Mouse (Mus musculus): ENCODE data around the gene Ghr.

Gene Ghr

DNA sequence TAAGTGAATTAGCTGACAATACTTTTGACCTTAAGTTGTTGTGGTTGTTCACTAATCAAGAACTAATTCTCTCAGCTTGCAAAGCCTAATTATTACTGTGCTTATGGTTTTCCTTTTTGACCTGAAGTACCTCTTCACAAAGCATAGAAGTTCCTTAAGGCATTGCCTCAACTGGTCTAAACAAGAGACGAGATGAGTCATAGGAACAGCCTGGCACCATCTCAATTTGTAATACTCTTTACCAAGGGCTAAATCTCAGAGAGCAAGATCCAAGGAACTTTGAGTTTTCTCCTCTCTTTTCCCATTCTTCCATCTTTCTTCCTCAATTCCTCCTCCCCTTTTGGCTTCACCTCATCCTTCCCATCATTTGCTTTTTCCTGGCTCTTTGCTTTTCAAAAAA is 69.3 kb downstream of the Ghr start:
- DNase-seq, result no peak

GRCm38 (mm10) chr15:3512380-3512779 is 70.9 kb downstream of the Ghr start:
- no peak for DNase-seq

DNA sequence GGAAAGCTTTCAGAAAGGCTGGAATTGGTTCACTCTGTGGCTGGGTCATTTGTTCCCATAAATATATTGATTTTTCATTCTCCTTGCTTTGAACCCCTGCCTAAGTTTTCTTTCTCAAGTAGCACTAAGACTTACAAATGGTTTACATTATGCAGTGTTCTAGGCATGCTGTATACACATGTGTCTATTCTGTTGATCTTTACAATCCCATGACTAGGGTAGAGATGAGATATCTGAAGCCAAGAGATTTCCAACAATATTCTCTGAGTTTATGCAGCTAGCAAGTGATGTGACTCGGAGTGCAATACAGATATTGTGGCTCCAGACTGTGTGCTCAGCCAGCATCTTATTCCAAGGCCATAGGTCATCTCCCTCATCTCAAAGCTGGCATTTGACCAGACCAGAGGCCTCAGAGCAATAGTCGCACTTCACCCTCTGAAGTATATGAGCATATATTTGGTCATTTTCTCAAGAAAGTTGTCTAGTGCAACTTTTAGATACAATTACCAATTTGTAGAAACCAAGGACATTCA is 71.6 kb downstream of the Ghr start:
- DNase-seq, result no peak

GRCm38 (mm10) chr15:3509089-3509488 is 74.2 kb downstream of the Ghr start:
- DNase-seq, result peak; percentile 98

- DNase-seq, result no peak
Observed at GRCm38 (mm10) chr15:3507329-3507728, 76.0 kb downstream of the Ghr start.

- DNase-seq, result no peak
Observed at GRCm38 (mm10) chr15:3504700-3505099, 78.6 kb downstream of the Ghr start.

- DNase-seq, result peak; percentile 84
Observed at GRCm38 (mm10) chr15:3501683-3502082, 81.6 kb downstream of the Ghr start.

- no peak for DNase-seq
Observed at GRCm38 (mm10) chr15:3499020-3499419, 84.3 kb downstream of the Ghr start.

DNA sequence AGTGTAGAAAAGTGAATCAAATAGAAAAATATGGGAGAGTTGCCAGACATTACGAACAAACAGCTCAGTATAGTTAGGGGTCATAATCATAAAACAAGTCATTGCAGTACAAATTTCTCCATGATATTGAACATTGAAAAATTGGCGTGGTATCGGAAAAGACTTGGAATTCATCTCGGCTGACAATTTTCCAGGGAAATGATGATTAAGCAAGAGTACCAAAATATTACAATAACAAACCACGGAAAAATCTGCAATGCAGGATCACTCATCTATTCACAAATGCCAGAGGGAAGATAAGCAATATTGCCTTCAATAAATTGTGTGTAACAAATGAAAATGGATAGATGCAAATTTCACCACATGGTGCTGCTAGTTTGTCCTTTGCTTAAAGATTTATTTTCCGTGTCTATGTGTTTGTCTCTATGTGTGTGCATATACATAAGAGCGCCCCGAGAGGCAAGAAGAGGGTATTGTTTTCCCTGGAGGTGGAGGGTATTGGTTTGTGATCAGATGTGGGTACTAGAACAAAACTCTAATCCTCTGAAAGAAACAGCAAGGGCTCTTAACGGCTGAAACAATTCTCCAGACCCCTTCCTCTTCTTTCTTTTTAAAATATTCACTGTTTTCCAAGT is 85.2 kb downstream of the Ghr start:
- DNase-seq, result no peak

GRCm38 (mm10) chr15:3490868-3491267 is 92.4 kb downstream of the Ghr start:
- no peak for DNase-seq

GRCm38 (mm10) chr15:3490011-3490410 is 93.3 kb downstream of the Ghr start:
- DNase-seq, result no peak

- DNase-seq, result no peak
Observed at GRCm38 (mm10) chr15:3489180-3489579, 94.1 kb downstream of the Ghr start.

DNA sequence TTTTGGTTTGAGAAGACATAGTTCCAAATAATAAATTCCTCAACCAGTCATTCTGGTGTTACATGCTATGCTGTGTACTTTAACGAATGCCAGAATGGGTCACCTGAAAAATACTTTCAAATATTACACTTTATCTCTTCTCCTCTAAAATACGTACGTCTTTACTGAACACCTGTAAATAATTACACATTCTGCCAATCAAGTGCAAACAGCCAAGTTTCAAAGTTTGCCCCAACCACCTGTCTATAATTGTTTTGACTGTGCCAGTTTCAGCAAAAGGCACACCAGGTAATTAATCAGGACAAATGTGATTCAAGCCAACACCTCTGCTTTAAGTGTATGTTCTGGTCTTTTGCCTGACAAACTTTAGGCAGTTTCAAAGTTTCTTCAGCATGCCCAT is 94.7 kb downstream of the Ghr start:
- no peak for DNase-seq

DNA sequence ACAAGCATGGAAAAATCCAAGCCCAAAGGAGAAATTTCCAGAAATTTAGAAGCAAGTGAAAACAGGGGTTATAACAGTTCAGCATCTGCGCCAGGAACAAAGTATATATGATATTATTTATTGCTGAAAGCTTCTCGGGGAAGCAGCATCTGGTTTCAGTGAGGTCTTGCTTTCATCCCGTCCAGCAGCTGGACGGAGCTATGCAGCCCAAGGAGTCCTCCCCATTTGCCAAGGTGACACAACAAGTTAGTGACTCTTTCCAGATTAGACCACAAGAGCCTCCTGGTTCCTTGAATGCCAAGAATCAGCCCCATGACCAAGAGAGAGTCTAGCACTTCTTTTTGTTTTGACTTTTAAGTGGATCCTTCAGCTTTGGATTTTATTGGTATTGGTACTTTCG is 96.6 kb downstream of the Ghr start:
- peak; percentile 95 for DNase-seq

DNA sequence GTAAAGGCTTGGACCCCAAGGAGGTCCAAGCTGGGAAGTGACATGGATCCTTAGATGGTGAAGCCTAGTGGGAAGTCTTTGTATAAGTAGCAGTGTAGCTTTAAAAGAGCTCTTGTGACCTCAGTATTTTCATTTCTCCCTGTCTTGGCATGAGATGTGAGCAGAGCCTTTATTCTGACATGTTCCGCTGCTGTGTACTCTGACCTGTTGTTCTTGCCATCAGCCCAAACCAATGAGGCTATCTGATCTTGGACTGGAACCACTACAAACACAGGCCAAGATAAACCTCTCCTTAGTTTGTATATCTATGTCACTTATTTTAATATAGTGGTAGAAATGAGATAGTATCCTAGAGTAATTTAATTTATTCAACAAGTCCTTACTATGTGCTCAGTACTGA is 97.9 kb downstream of the Ghr start:
- peak; percentile 90 for DNase-seq

DNA sequence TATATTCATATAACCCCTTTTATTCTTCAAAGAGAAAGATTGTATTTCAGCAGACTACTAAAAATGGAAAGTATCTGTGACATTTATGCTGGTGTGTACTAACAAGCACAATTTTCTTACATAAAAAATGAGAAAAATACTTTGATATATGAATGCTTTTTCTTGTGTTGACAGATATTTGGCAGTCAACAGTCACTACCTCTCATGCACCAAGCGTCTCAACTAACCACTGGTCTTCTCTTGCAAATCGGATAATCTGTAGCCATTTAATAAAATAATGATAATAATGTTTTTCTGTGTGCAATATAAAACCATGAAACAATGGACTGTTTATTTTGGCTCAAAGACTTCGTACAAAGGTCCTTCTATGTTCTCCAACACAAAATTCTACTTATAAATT is 99.8 kb downstream of the Ghr start:
- DNase-seq, result no peak

GRCm38 (mm10) chr15:3469230-3469629 is 114.1 kb downstream of the Ghr start:
- no peak for DNase-seq

DNA sequence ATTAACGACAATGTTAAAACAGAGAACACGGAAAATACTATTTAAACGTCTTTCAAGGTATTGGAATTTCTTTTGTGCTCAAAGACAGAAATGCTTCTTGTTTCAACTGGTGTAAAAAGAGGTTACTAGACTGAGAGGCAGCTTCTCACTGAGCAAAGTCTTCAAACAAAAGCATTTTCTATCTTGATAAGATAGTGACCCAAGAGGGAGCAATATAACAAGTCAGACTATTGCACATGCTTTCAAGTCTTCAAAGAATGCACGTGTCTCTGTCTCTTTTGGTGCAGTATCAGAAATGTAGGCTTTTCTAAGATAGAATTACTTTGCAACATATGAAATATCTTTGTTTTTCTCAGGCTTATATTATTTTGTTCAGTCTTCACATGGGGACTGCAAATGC is 116.7 kb downstream of the Ghr start:
- DNase-seq, result no peak

- peak; percentile 90 for DNase-seq
Observed at GRCm38 (mm10) chr15:3464754-3465153, 118.5 kb downstream of the Ghr start.

- DNase-seq, result peak; percentile 91
Observed at GRCm38 (mm10) chr15:3456543-3456942, 126.7 kb downstream of the Ghr start.

DNA sequence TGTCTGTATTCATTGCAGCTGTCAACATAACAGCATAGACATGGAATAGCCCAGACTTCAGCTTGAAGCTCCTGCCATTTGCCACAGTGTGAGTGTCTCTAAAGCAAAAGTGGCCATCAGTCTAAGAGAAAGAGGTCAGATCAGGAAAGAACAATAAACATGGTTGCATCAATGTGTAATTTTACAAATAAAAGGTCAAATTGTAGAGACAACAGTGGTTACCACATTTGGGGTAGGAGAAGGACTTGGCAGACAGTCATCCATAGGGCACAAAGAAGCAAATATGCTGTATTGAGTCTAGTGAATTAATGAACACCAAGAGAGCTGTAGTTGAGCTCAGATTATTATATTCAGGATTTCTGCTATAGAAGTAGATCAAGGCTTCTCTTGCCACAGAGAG is 127.7 kb downstream of the Ghr start:
- DNase-seq, result no peak

DNA sequence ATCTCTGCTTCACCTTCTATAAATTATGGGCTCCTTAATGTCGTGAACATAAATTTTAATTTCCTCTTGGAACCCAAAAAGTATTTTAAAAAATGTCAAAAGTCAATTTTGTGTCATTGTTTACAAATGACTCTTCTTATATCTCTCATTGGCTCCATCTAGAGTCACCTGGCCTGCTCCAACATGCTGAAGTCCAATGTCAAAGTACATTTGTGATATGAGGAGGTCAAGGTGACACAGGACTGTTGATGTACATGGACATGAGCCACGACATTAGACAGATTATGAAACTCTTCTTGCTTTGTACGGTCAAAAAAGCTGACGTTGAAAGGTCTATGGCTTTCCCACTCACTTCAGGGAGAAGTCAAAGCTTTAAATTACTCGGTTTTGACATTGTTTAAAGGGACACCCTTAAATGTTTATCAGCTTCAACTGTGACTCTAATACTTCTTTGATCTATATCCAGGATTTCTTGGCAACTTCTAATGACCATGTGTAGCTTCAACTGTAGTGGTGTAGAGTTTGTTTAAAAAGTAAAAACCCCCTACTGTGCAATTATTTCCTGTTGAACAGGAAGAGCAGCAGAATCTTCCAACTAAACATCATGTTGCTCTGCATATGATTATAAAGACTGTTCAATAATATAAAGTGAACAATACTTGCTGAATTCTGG is 131.1 kb downstream of the Ghr start:
- no peak for DNase-seq

GRCm38 (mm10) chr15:3449564-3449963 is 133.7 kb downstream of the Ghr start:
- no peak for DNase-seq

- no peak for DNase-seq
Observed at GRCm38 (mm10) chr15:3445285-3445909, 137.9 kb downstream of the Ghr start.

Data from heart, adult 11 months (tissue).